ENCODE assay signal across 35 mouse cellular contexts in the genomic region with DNA sequence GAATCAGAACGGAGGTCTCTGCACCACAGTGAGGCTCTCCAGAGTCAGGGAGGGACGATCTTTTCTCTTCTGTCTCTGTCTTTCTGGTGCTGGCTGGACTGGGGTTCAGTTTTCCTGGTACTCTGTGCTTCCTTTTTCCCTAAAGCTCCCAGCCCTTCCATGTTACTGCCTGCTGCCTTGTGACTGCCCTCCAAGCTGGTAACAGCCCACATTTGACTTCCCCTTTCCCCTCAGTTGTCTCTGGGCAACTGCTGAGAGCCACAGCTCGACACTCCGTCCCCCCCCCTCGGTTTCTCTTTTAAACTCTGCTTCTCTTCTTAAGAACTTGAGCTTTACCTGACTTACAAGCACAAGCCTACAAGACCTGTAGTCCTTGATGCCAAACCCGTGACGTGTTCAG. TPM values are rescaled to one million over a fixed set of nuclear protein-coding genes. Genes with fewer than 3 reads are reported as not detected.
A peak's percentile ranks its signal among the peaks of the same experiment; 100 is the strongest.
DNase-seq lines count a peak whose midpoint lies in the region; ATAC-seq and TF ChIP-seq lines count a peak whose summit lies in the region.
"Had no signal": no experiment of that assay in that cellular context is flagged by ENCODE, and none has a peak within 500 bp of the region (broad histone marks: within the 10 kb centered on the region; RNA-seq: fewer than 3 reads in every experiment).

No protein-coding gene starts in this region.

- H3K4me1 ChIP-seq in MEL (ENCODE audit: control insufficient read depth in 1 of 2, insufficient read depth in 2 of 2, low read length in 2 of 2), result peaks cover 6 to 12% of the 10 kb centered on the region in 2 experiments
- H3K4me1 ChIP-seq in lung, postnatal 0 days (ENCODE audit: insufficient read depth, low read depth, low read length), result no peaks in the 10 kb centered on the region
- H3K4me1 ChIP-seq: embryonic facial prominence, embryonic 13.5 days; forebrain, embryonic 10.5 days; forebrain, embryonic 15.5 days; heart, embryonic 13.5 days; limb, embryonic 13.5 days; midbrain, embryonic 12.5 days; neural tube, embryonic 13.5 days had no signal

- 83% methylated on average over 7 of the region's 7 CpGs for WGBS in lung, postnatal 0 days

- no peak for TF ChIP-seq CTCF in MEL (IDR thresholded peaks at IDR 0.05 in 2 of 3, conservative IDR thresholded peaks at IDR 0.05 in 1 of 3; ENCODE audit: control insufficient read depth in 1 of 3, insufficient read depth in 1 of 3, low read depth in 2 of 3, low read length in 3 of 3, poor library complexity in 1 of 3, severe bottlenecking in 1 of 3)
- no peak for TF ChIP-seq CTCF in lung, postnatal 0 days (IDR thresholded peaks at IDR 0.05)

- TF ChIP-seq RAD21 in MEL (IDR thresholded peaks at IDR 0.05; ENCODE audit: low read depth, low read length), result no peak

- H3K27me3 ChIP-seq in MEL (ENCODE audit: control insufficient read depth in 1 of 2, insufficient read depth in 2 of 2, low read length in 2 of 2), result no peaks in the 10 kb centered on the region
- H3K27me3 ChIP-seq in lung, postnatal 0 days (replicated peaks; ENCODE audit: insufficient read depth, low read length), result no peaks in the 10 kb centered on the region
- H3K27me3 ChIP-seq: embryonic facial prominence, embryonic 13.5 days; forebrain, embryonic 15.5 days; heart, embryonic 13.5 days; limb, embryonic 13.5 days; liver, embryonic 12.5 days; midbrain, embryonic 12.5 days; neural tube, embryonic 13.5 days; Patski had no signal

- H3K27ac ChIP-seq in MEL (ENCODE audit: control insufficient read depth, low read depth, low read length), result peak overlapping the region; percentile 32; the same call in 1 of the 2 replicates
- H3K27ac ChIP-seq in lung, postnatal 0 days (ENCODE audit: low read length), result no peak overlapping the region
- H3K27ac ChIP-seq: embryonic facial prominence, embryonic 13.5 days; forebrain, embryonic 10.5 days; forebrain, embryonic 15.5 days; heart, adult 2 months; heart, embryonic 13.5 days; limb, embryonic 13.5 days; liver, embryonic 12.5 days; midbrain, embryonic 12.5 days; neural tube, embryonic 13.5 days had no signal

- H3K9ac ChIP-seq in MEL (ENCODE audit: control insufficient read depth, low read depth, low read length, poor library complexity, severe bottlenecking), result peak overlapping the region; percentile 37
- no peak overlapping the region for H3K9ac ChIP-seq in lung, postnatal 0 days (replicated peaks; ENCODE audit: low read depth)
- H3K9ac ChIP-seq: embryonic facial prominence, embryonic 13.5 days; forebrain, embryonic 15.5 days; heart, embryonic 13.5 days; limb, embryonic 13.5 days; liver, embryonic 12.5 days; liver, postnatal 0 days; midbrain, embryonic 12.5 days; neural tube, embryonic 13.5 days had no signal

- no peaks in the 10 kb centered on the region for H3K79me2 ChIP-seq in MEL (ENCODE audit: control insufficient read depth, insufficient read depth, low read length, poor library complexity)

- H3K4me2 ChIP-seq in lung, postnatal 0 days (replicated peaks; ENCODE audit: low read depth, low read length), result no peak overlapping the region
- H3K4me2 ChIP-seq: embryonic facial prominence, embryonic 13.5 days; forebrain, embryonic 15.5 days; heart, embryonic 13.5 days; limb, embryonic 13.5 days; liver, embryonic 12.5 days; midbrain, embryonic 12.5 days; neural tube, embryonic 13.5 days had no signal

- TF ChIP-seq POLR2A in MEL (IDR thresholded peaks at IDR 0.05; ENCODE audit: control insufficient read depth in 1 of 2, insufficient read depth in 1 of 2, low read depth in 1 of 2, low read length in 2 of 2, poor library complexity in 1 of 2), result no peak

- H3K36me3 ChIP-seq in MEL (ENCODE audit: control insufficient read depth in 1 of 2, insufficient read depth in 2 of 2, low read length in 2 of 2), result peaks cover 2 to 10% of the 10 kb centered on the region in 2 experiments
- peaks cover 25% of the 10 kb centered on the region; the same call in 1 of the 2 replicates for H3K36me3 ChIP-seq in lung, postnatal 0 days (ENCODE audit: insufficient read depth, low read length)

- DNase-seq in 416B (ENCODE audit: low read depth) (peak; percentile 20), MEL (ENCODE audit: low read depth, low spot score) (peak; percentile 78)
- DNase-seq in right cerebral cortex, postnatal 36 days (ENCODE audit: low spot score in 2 of 2), result no peak
- DNase-seq in urinary bladder, postnatal 4 days (ENCODE audit: low spot score in 2 of 2), result no peak
- no peak for DNase-seq in lung, postnatal 0 days (ENCODE audit: low spot score)
- DNase-seq: adrenal gland, postnatal 10 days; B cell, adult 2 months; cerebellum, adult 11-12 months; cerebellum, adult 9-11 months; gastrocnemius, postnatal 25 days; heart, postnatal 14 days; kidney, adult 9 months; kidney, postnatal 10 days; liver, postnatal 0 days; retina, postnatal 1 day; right cerebral cortex, postnatal 14 days; thymus, postnatal 25 days had no signal

- no peaks in the 10 kb centered on the region for H3K9me3 ChIP-seq in MEL (replicated peaks; ENCODE audit: insufficient read depth, low read length)
- H3K9me3 ChIP-seq in lung, postnatal 0 days (ENCODE audit: low read length), result no peaks in the 10 kb centered on the region
- H3K9me3 ChIP-seq: embryonic facial prominence, embryonic 13.5 days; forebrain, embryonic 10.5 days; forebrain, embryonic 15.5 days; heart, embryonic 13.5 days; limb, embryonic 13.5 days; liver, embryonic 12.5 days; midbrain, embryonic 12.5 days; neural tube, embryonic 13.5 days had no signal

- peak; percentile 76 to 81 for ATAC-seq in hematopoietic stem cell, adult 5-6 weeks (replicated peaks in 1 of 2; ENCODE audit: insufficient read depth in 1 of 2, low FRiP score in 2 of 2, low TSS enrichment in 1 of 2, low read depth in 1 of 2, poor library complexity in 2 of 2, severe bottlenecking in 2 of 2)
- ATAC-seq in monocyte, adult 5-6 weeks (replicated peaks; ENCODE audit: insufficient number of reproducible peaks, low FRiP score, low TSS enrichment, poor library complexity, severe bottlenecking), result peak; percentile 48; the same call in 1 of the 2 replicates
- no peak for ATAC-seq in lung, postnatal 0 days
- ATAC-seq: forebrain, embryonic 15.5 days; hindbrain, embryonic 16.5 days; liver, embryonic 12.5 days; liver, postnatal 0 days; Patski had no signal

- H3K4me3 ChIP-seq in MEL (ENCODE audit: control insufficient read depth in 1 of 2, insufficient read depth in 1 of 2, low read depth in 2 of 2, low read length in 2 of 2), result peak overlapping the region in 1 of 2 experiments; percentile 46; a peak in 2 of 4 replicates
- no peak overlapping the region for H3K4me3 ChIP-seq in lung, postnatal 0 days (ENCODE audit: low read depth, low read length)
- H3K4me3 ChIP-seq: embryonic facial prominence, embryonic 13.5 days; forebrain, embryonic 10.5 days; forebrain, embryonic 15.5 days; heart, adult 2 months; heart, embryonic 13.5 days; limb, embryonic 13.5 days; liver, embryonic 12.5 days; midbrain, embryonic 12.5 days; neural tube, embryonic 13.5 days had no signal

- no peak for TF ChIP-seq EP300 in MEL (IDR thresholded peaks at IDR 0.05; ENCODE audit: low read depth in 1 of 2, low read length in 2 of 2)
- TF ChIP-seq EP300 in lung, postnatal 0 days (IDR thresholded peaks at IDR 0.05), result no peak

TF ChIP-seq in MEL, 35 proteins besides CTCF, POLR2A, EP300 and RAD21:
- no peak for TF ChIP-seq BHLHE40 (IDR thresholded peaks at IDR 0.05; ENCODE audit: borderline replicate concordance, low read depth, low read length)
- 0 out of 2 replicates have a peak, but pooled peaks have one; percentile 58 for TF ChIP-seq MAZ (IDR thresholded peaks at IDR 0.05; ENCODE audit: low read depth, low read length)

RNA-seq across cellular contexts. Expression of a gene that starts 8.2 kb away (rescaled TPM):
- 96.7 and 111 TPM in 2 replicates for total RNA-seq in MEL (2012; rRNA removed)
- polyA plus RNA-seq in MEL (2012; ENCODE audit: insufficient read depth in 1 of 2, insufficient read length in 2 of 2, low read depth in 1 of 2, low replicate concordance in 2 of 2, missing spikeins in 1 of 2), result 100 to 1,000 TPM in 1 of 2 experiments, not detected in 1; 121 TPM
- 52.8 and 53.4 TPM in 2 replicates for total RNA-seq in hematopoietic stem cell, adult 5-6 weeks (2017)
- total RNA-seq in monocyte, adult 5-6 weeks (2017), result 26.3 to 44.6 TPM (median 35.4 TPM) in 3 replicates
- 5.3 and 5.6 TPM in 2 replicates for polyA plus RNA-seq in lung, postnatal 0 days (2015; fragmentation: Nextera tagmentation; extraction: Ambion mirVana)

RNA-seq across cellular contexts. Expression of a gene that starts 12.1 kb away (rescaled TPM):
- total RNA-seq in MEL (2012; rRNA removed), result 0.39 and 0.69 TPM in 2 replicates
- polyA plus RNA-seq in MEL (2012; ENCODE audit: insufficient read depth in 1 of 2, insufficient read length in 2 of 2, low read depth in 1 of 2, low replicate concordance in 2 of 2, missing spikeins in 1 of 2), result under 1 TPM in 1 of 2 experiments, not detected in 1; 0.53 TPM
- 0.31 and 1.1 TPM in 2 replicates for total RNA-seq in hematopoietic stem cell, adult 5-6 weeks (2017)
- not detected in 3 replicates for total RNA-seq in monocyte, adult 5-6 weeks (2017)
- 0.63 and 1.0 TPM in 2 replicates for polyA plus RNA-seq in lung, postnatal 0 days (2015; fragmentation: Nextera tagmentation; extraction: Ambion mirVana)
- total RNA-seq: gastrocnemius, adult 18-20 months had no signal
- polyA plus RNA-seq: frontal cortex, adult 2 months had no signal

RNA-seq across cellular contexts. Expression of a gene that starts 16.4 kb away (rescaled TPM):
- total RNA-seq in MEL (2012; rRNA removed), result 23.8 and 24.7 TPM in 2 replicates
- polyA plus RNA-seq in MEL (2012; ENCODE audit: insufficient read depth in 1 of 2, insufficient read length in 2 of 2, low read depth in 1 of 2, low replicate concordance in 2 of 2, missing spikeins in 1 of 2), result 10 to 100 TPM in 1 of 2 experiments, not detected in 1; 74.9 TPM
- 24.0 and 27.6 TPM in 2 replicates for total RNA-seq in hematopoietic stem cell, adult 5-6 weeks (2017)
- total RNA-seq in monocyte, adult 5-6 weeks (2017), result 14.5 to 24.5 TPM (median 18.8 TPM) in 3 replicates
- 93.8 and 94.9 TPM in 2 replicates for polyA plus RNA-seq in lung, postnatal 0 days (2015; fragmentation: Nextera tagmentation; extraction: Ambion mirVana)

RNA-seq across cellular contexts. Expression of a gene that starts 22.7 kb away (rescaled TPM):
- total RNA-seq in MEL (2012; rRNA removed), result not detected in 2 replicates
- not detected for polyA plus RNA-seq in MEL (2012; ENCODE audit: insufficient read depth in 1 of 2, insufficient read length in 2 of 2, low read depth in 1 of 2, low replicate concordance in 2 of 2, missing spikeins in 1 of 2)
- total RNA-seq in hematopoietic stem cell, adult 5-6 weeks (2017), result not detected in 2 replicates
- total RNA-seq in monocyte, adult 5-6 weeks (2017), result not detected in 3 replicates
- 51.0 and 70.4 TPM in 2 replicates for polyA plus RNA-seq in lung, postnatal 0 days (2015; fragmentation: Nextera tagmentation; extraction: Ambion mirVana)
- total RNA-seq: layer of hippocampus, postnatal 10 days had no signal
- polyA plus RNA-seq: embryonic facial prominence, embryonic 13.5 days; forebrain, embryonic 15.5 days; heart, embryonic 13.5 days; hindbrain, embryonic 11.5 days; liver, embryonic 12.5 days; midbrain, embryonic 12.5 days had no signal

RNA-seq across cellular contexts. Expression of a gene that starts 32.0 kb away (rescaled TPM):
- 0.65 and 0.92 TPM in 2 replicates for total RNA-seq in MEL (2012; rRNA removed)
- 1 to 10 TPM in 1 of 2 experiments, not detected in 1; 3.6 TPM for polyA plus RNA-seq in MEL (2012; ENCODE audit: insufficient read depth in 1 of 2, insufficient read length in 2 of 2, low read depth in 1 of 2, low replicate concordance in 2 of 2, missing spikeins in 1 of 2)
- total RNA-seq in hematopoietic stem cell, adult 5-6 weeks (2017), result 0.31 TPM in 1 of 2 replicates, not detected in the other
- total RNA-seq in monocyte, adult 5-6 weeks (2017), result 0.19 to 0.95 TPM in 2 of 3 replicates, not detected in the other
- polyA plus RNA-seq in lung, postnatal 0 days (2015; fragmentation: Nextera tagmentation; extraction: Ambion mirVana), result 1.1 and 1.6 TPM in 2 replicates
- polyA plus RNA-seq: large intestine, adult 2 months had no signal

Comparison
In these comparisons a context has a peak if more than half of its experiments do, and no peak if none do; other contexts are left out.
1. DNase-seq: peak in 416B (single experiment) and MEL (single experiment); none in right cerebral cortex, postnatal 36 days (0 of 2), urinary bladder, postnatal 4 days (0 of 2) and lung, postnatal 0 days (single experiment).